Mouse (Mus musculus) CH12.LX (cell line): ENCODE measurements around the gene Zcchc7. TPM values are rescaled to one million over a fixed set of nuclear protein-coding genes. Genes with fewer than 3 reads are reported as not detected.
A peak's percentile ranks its signal among the peaks of the same experiment; 100 is the strongest.

Experiments
- DNase-seq: peaks from one replicate; pipeline ENCODE4 v3.0.0-alpha.2; 2013; ENCODE audit errors: extremely low read depth
- H3K27ac ChIP-seq: 2 replicates; pipeline ENCODE4 v1.5.1; 2012; ENCODE audit warnings: low read depth, mild to moderate bottlenecking, control low read depth, moderate library complexity; ENCODE audit not compliant: insufficient read depth
- H3K27me3 ChIP-seq: replicated peaks from 2 replicates; pipeline ENCODE3; 2012; ENCODE audit warnings: inconsistent platforms
- H3K36me3 ChIP-seq, 2 experiments: replicated peaks in 1 of 2; 2 replicates each; pipeline versions ENCODE3 to v1.6.1; 2012; ENCODE audit warnings: inconsistent platforms in 1 of 2, low read length in 1 of 2, mild to moderate bottlenecking in 1 of 2, mixed read lengths in 1 of 2, moderate library complexity in 1 of 2; ENCODE audit not compliant: control insufficient read depth in 1 of 2, insufficient read depth in 1 of 2
- H3K4me1 ChIP-seq, 2 experiments: 2 replicates each; pipeline ENCODE4 v1.6.1; 2012; ENCODE audit warnings: inconsistent platforms in 1 of 2, moderate library complexity in 1 of 2; ENCODE audit not compliant: insufficient read depth in 2 of 2, control insufficient read depth in 1 of 2
- H3K4me2 ChIP-seq: 2 replicates; pipeline ENCODE4 v1.6.1; 2012; ENCODE audit warnings: low read depth, mild to moderate bottlenecking, control low read depth; ENCODE audit not compliant: poor library complexity, insufficient read depth, severe bottlenecking
- H3K4me3 ChIP-seq, 3 experiments: fragments of 150-350 bp in 1 of 3; sonication (generic) in 1 of 3; replicated peaks in 1 of 3; 2 replicates each; pipeline versions ENCODE3 to v1.5.1; 2011 to 2012; ENCODE audit warnings: low read depth in 2 of 3, low read length in 2 of 3, mild to moderate bottlenecking in 2 of 3, moderate library complexity in 2 of 3, control low read depth in 1 of 3, improper control_type of control experiment in 1 of 3, inconsistent platforms in 1 of 3, mixed read lengths in 1 of 3; ENCODE audit not compliant: poor library complexity in 1 of 3
- H3K79me2 ChIP-seq: replicated peaks from 2 replicates; pipeline ENCODE4 v1.6.1; 2012; ENCODE audit warnings: mild to moderate bottlenecking, moderate library complexity; ENCODE audit not compliant: control insufficient read depth, poor library complexity, insufficient read depth, severe bottlenecking; ENCODE audit errors: extremely low read depth
- H3K9ac ChIP-seq: 2 replicates; pipeline ENCODE4 v1.6.1; 2012; ENCODE audit warnings: low read depth, mild to moderate bottlenecking, control low read depth, moderate library complexity; ENCODE audit not compliant: insufficient read depth
- H3K9me3 ChIP-seq: replicated peaks from 2 replicates; pipeline ENCODE3; 2012; ENCODE audit warnings: low read length, inconsistent platforms, mixed read lengths
- BHLHE40 ChIP-seq: IDR thresholded peaks from 2 replicates; pipeline ENCODE4 v1.6.1; 2011; ENCODE audit warnings: mild to moderate bottlenecking, low read depth, low read length, improper control_type of control experiment
- CHD1 ChIP-seq: IDR thresholded peaks from 2 replicates; pipeline ENCODE4 v1.6.1; 2012; ENCODE audit warnings: low read depth, low read length, improper control_type of control experiment, inconsistent platforms
- CHD2 ChIP-seq: IDR thresholded peaks from 2 replicates; pipeline ENCODE4 v1.6.1; 2011; ENCODE audit warnings: low read length, improper control_type of control experiment
- CTCF ChIP-seq, 2 experiments: IDR thresholded peaks in 1 of 2; conservative IDR thresholded peaks in 1 of 2; 2 replicates each; pipeline ENCODE4 v1.5.1; 2011 to 2012; ENCODE audit warnings: low read depth in 2 of 2, low read length in 2 of 2, improper control_type of control experiment in 1 of 2, inconsistent platforms in 1 of 2, mild to moderate bottlenecking in 1 of 2, moderate library complexity in 1 of 2
- ELF1 ChIP-seq: IDR thresholded peaks from 2 replicates; pipeline ENCODE4 v1.6.1; 2014; ENCODE audit warnings: low read depth, mild to moderate bottlenecking, inconsistent platforms, low read length, improper control_type of control experiment
- EP300 ChIP-seq: IDR thresholded peaks from 2 replicates; pipeline ENCODE4 v1.6.1; 2011; ENCODE audit warnings: low read length, improper control_type of control experiment
- ETS1 ChIP-seq: conservative IDR thresholded peaks from 2 replicates; pipeline ENCODE4 v1.6.1; 2012; ENCODE audit warnings: low read depth, mild to moderate bottlenecking, inconsistent platforms, low read length, improper control_type of control experiment, moderate library complexity
- HCFC1 ChIP-seq: IDR thresholded peaks from 2 replicates; pipeline ENCODE4 v1.6.1; 2012; ENCODE audit warnings: low read depth, mild to moderate bottlenecking, inconsistent platforms, low read length, improper control_type of control experiment
- IRF4 ChIP-seq: IDR thresholded peaks from 2 replicates; pipeline ENCODE4 v1.6.1; 2014; ENCODE audit warnings: low read depth, mild to moderate bottlenecking, inconsistent platforms, low read length, improper control_type of control experiment
- JUND ChIP-seq: conservative IDR thresholded peaks from 2 replicates; pipeline ENCODE4 v1.6.1; 2011; ENCODE audit warnings: low read depth, low read length, improper control_type of control experiment
- KAT2A ChIP-seq: IDR thresholded peaks from 2 replicates; pipeline ENCODE4 v1.6.1; 2012; ENCODE audit warnings: low read length, improper control_type of control experiment, inconsistent platforms; ENCODE audit not compliant: insufficient replicate concordance
- MAFK ChIP-seq: IDR thresholded peaks from 2 replicates; pipeline ENCODE4 v1.6.1; 2011; ENCODE audit warnings: low read length, improper control_type of control experiment; ENCODE audit not compliant: insufficient replicate concordance
- MAX ChIP-seq: IDR thresholded peaks from 2 replicates; pipeline ENCODE4 v1.6.1; 2011; ENCODE audit warnings: low read length, improper control_type of control experiment
- MAZ ChIP-seq: IDR thresholded peaks from 2 replicates; pipeline ENCODE4 v1.6.1; 2012; ENCODE audit warnings: low read depth, mild to moderate bottlenecking, inconsistent platforms, low read length, improper control_type of control experiment, moderate library complexity
- MEF2A ChIP-seq: IDR thresholded peaks from 2 replicates; pipeline ENCODE4 v1.6.1; 2014; ENCODE audit warnings: low read depth, mild to moderate bottlenecking, inconsistent platforms, low read length, improper control_type of control experiment, borderline replicate concordance
- MXI1 ChIP-seq: IDR thresholded peaks from 2 replicates; pipeline ENCODE4 v1.6.1; 2011; ENCODE audit warnings: mild to moderate bottlenecking, low read depth, low read length, improper control_type of control experiment
- NELFE ChIP-seq: IDR thresholded peaks from 2 replicates; pipeline ENCODE4 v1.6.1; 2011; ENCODE audit warnings: low read depth, low read length, improper control_type of control experiment
- NRF1 ChIP-seq: IDR thresholded peaks from 2 replicates; pipeline ENCODE4 v1.6.1; 2014; ENCODE audit warnings: low read depth, mild to moderate bottlenecking, inconsistent platforms, low read length, improper control_type of control experiment, moderate library complexity
- POLR2AphosphoS2 ChIP-seq: IDR thresholded peaks from 2 replicates; pipeline ENCODE4 v1.6.1; 2011; ENCODE audit warnings: low read depth, low read length, improper control_type of control experiment
- RAD21 ChIP-seq: IDR thresholded peaks from 2 replicates; pipeline ENCODE4 v1.6.1; 2011; ENCODE audit warnings: low read depth, mild to moderate bottlenecking, low read length, improper control_type of control experiment, moderate library complexity
- SIN3A ChIP-seq: IDR thresholded peaks from 2 replicates; pipeline ENCODE4 v1.6.1; 2012; ENCODE audit warnings: low read length, improper control_type of control experiment, inconsistent platforms
- TBP ChIP-seq: conservative IDR thresholded peaks from 2 replicates; pipeline ENCODE4 v1.6.1; 2011; ENCODE audit warnings: low read depth, low read length, improper control_type of control experiment
- TCF12 ChIP-seq: IDR thresholded peaks from 2 replicates; pipeline ENCODE4 v1.6.1; 2014; ENCODE audit warnings: low read depth, mild to moderate bottlenecking, inconsistent platforms, low read length, improper control_type of control experiment
- USF2 ChIP-seq: conservative IDR thresholded peaks from 2 replicates; pipeline ENCODE4 v1.6.1; 2011; ENCODE audit warnings: low read depth, low read length, improper control_type of control experiment
- ZC3H11A ChIP-seq: IDR thresholded peaks from 2 replicates; pipeline ENCODE4 v1.6.1; 2012; ENCODE audit warnings: low read depth, mild to moderate bottlenecking, inconsistent platforms, low read length, improper control_type of control experiment
- ZKSCAN1 ChIP-seq: IDR thresholded peaks from 2 replicates; pipeline ENCODE4 v1.6.1; 2012; ENCODE audit warnings: low read depth, inconsistent platforms, low read length, improper control_type of control experiment, borderline replicate concordance
- ZNF384 ChIP-seq: IDR thresholded peaks from 2 replicates; pipeline ENCODE4 v1.6.1; 2012; ENCODE audit warnings: low read depth, low read length, improper control_type of control experiment, inconsistent platforms
- dilution Hi-C: fragments of 300-500 bp; cut with MboI; formaldehyde crosslinking; loops from 2 replicates; pipeline ENCODE4 v1.14.3; 2020; ENCODE audit warnings: low sequenced_read_pairs; ENCODE audit not compliant: extremely low pct_unique_long_range_greater_than_20kb, extremely low pct_ligation_motif_present
- in situ Hi-C: fragments of 300-500 bp; cut with MboI; formaldehyde crosslinking; loops from 3 replicates; pipeline ENCODE4 v1.14.3; 2019; ENCODE audit warnings: low sequenced_read_pairs, low pct_ligation_motif_present, low pct_unique_long_range_greater_than_20kb, mixed read lengths
- polyA plus RNA-seq: library from polyadenylated mRNA; unstranded; fragments of >175 nt; gene quantifications from 2 replicates; pipeline ENCODE4 v1.2.1, GENCODE M21; 2012; ENCODE audit warnings: low read depth; ENCODE audit not compliant: insufficient read length
- total RNA-seq, 2 experiments: library from RNA; depleted of rRNA; stranded (reverse); fragments of 300-350 nt in 1 of 2; fragments of >200 nt in 1 of 2; gene quantifications; 2 replicates each; pipeline ENCODE4 v1.2.3; 2012 to 2014

Zcchc7 gene
- total and polyA plus RNA-seq, 3 experiments, result 21.0 to 27.6 (median 25.2) TPM

DNA sequence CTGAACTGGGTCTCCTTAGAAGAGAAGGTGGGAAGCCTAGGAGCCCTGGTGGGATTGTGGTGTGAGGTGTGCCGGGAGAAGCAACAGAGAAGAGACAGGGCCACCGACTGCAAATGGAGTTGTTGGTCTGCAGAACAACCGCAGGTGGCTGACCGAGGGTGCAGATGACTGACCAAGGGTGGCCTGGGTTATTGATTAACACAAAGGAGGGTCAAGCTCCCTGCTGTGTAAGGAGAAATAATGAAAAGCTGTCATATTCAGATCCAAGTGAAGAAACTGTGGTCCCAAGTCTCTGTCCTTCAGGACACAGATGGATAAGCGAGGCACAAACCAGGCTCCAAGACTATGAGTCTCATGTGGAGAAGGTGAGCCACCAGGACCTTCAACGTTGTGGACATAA lies 187.8 kb downstream of the Zcchc7 start:
- H3K27ac ChIP-seq, result no peak overlapping the region
- DNase-seq, result no peak
- peaks cover 45 to 92% of the 10 kb centered on the region in 2 experiments for H3K4me1 ChIP-seq
- no peak overlapping the region for H3K9ac ChIP-seq
- TF ChIP-seq JUND, result no peak
- TF ChIP-seq CHD1, result no peak
- no peak for TF ChIP-seq TBP
- TF ChIP-seq, all 38 proteins: peak for 0
- Histone ChIP-seq H3K36me3 (no peaks in the 10 kb centered on the region), H3K4me3 (no peak overlapping the region), H3K9me3 (peaks cover 2% of the 10 kb centered on the region), H3K27me3 (no peaks in the 10 kb centered on the region), H3K4me2 (no peak overlapping the region), H3K79me2 (no peaks in the 10 kb centered on the region)
- in situ Hi-C loops, result loop anchor here (25.0 kb wide), 1 partner anchor 631 kb away; the partner anchor contains the start of gene Melk
- dilution Hi-C loops, result no loop called here

DNA sequence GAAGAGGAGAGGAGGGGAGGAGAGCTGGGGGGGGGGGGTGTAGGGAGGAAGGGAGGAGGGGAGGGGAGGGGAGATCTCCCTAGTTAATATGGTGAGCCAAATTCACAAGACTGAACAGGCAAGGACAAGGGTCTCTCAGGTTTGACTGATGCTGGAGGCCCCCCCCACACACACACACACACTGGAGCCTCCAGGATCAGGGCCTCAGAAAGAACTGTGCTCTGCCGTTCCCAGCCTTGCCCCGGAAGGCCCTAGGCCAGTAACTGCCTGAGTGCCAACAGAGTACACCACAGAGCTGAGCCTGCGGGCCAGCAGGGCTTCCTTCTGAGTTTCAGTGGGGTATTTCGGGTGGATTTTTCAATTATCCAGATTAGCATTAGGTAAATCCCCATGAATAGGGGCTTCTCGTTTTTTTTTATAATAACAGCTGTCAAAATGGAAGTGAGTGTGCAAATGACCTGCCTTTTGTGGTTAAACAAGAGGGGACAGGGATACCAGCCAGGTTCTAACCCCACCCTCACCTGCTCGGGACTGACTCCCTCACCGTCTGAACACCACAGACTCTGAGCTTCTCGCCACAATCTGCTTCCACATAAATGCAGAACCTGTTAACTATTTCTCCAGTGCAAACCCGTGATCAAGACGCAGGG lies 188.9 kb downstream of the Zcchc7 start:
- Histone ChIP-seq H3K36me3 (no peaks in the 10 kb centered on the region), H3K9ac (no peak overlapping the region), H3K4me2 (peak overlapping the region; percentile 48), H3K9me3 (peaks cover 2% of the 10 kb centered on the region), H3K4me1 (peaks cover 45 to 90% of the 10 kb centered on the region in 2 experiments), H3K4me3 (no peak overlapping the region), H3K27me3 (no peaks in the 10 kb centered on the region), H3K27ac (peak overlapping the region; percentile 17; the same call in 1 of the 2 replicates)
- dilution Hi-C loops, result no loop called here
- peak; percentile 84 for DNase-seq
- in situ Hi-C loops, result loop anchor here (25.0 kb wide), 1 partner anchor 632 kb away; the partner anchor contains the start of gene Melk
- TF ChIP-seq TCF12, result peak; percentile 92
- TF ChIP-seq ELF1, result peak; percentile 47; the same call in 1 of the 2 replicates
- no peak for TF ChIP-seq USF2
- no peak; the same call in 1 of the 2 replicates for TF ChIP-seq MAZ
- peak; percentile 88 for TF ChIP-seq MEF2A
- TF ChIP-seq KAT2A, result no peak
- 0 out of 2 replicates have a peak, but pooled peaks have one; percentile 42 for TF ChIP-seq TBP
- no peak for TF ChIP-seq MAFK
- TF ChIP-seq BHLHE40, result peak; percentile 86
- TF ChIP-seq ZNF384, result peak; percentile 95
- TF ChIP-seq CTCF (conservative IDR thresholded peaks at IDR 0.05 in 1 of 2, IDR thresholded peaks at IDR 0.05 in 1 of 2; ENCODE audit: low read depth in 2 of 2, low read length in 2 of 2), result no peak
- peak; percentile 90 for TF ChIP-seq EP300
- TF ChIP-seq MXI1, result no peak
- TF ChIP-seq SIN3A, result peak; percentile 60; the same call in 1 of the 2 replicates
- TF ChIP-seq NRF1, result no peak
- TF ChIP-seq NELFE, result no peak
- TF ChIP-seq MAX, result peak; percentile 64
- TF ChIP-seq RAD21, result no peak; the same call in 1 of the 2 replicates
- peak; percentile 36; the same call in 1 of the 2 replicates for TF ChIP-seq HCFC1
- TF ChIP-seq CHD2, result peak; percentile 55; the same call in 1 of the 2 replicates
- TF ChIP-seq POLR2AphosphoS2, result no peak
- no peak for TF ChIP-seq ZKSCAN1
- TF ChIP-seq IRF4, result peak; percentile 89
- TF ChIP-seq ETS1, result peak; percentile 94
- no peak for TF ChIP-seq ZC3H11A
- TF ChIP-seq, all 38 proteins: peak for 13
- H3K79me2 ChIP-seq, result no peaks in the 10 kb centered on the region
